Mouse (Mus musculus) midbrain, embryonic 13.5 days (tissue): Measurements from ENCODE around the gene Clta. TPM values are rescaled to one million over a fixed set of nuclear protein-coding genes. Genes with fewer than 3 reads are reported as not detected.

ENCODE experiments used
- ATAC-seq: fragments of 200-750 bp; cut with Nextera tagmentation; 2 replicates; pipeline ENCODE4 v1.8.0; 2017; ENCODE audit warnings: mild to moderate bottlenecking, moderate TSS enrichment, moderate library complexity
- H3K27ac ChIP-seq: fragments of 300-500 bp; sonication (generic); 2 replicates; pipeline ENCODE4 v1.5.1; 2015; ENCODE audit warnings: inconsistent platforms, mild to moderate bottlenecking, moderate library complexity
- H3K27me3 ChIP-seq: fragments of 300-500 bp; sonication (generic); 2 replicates; pipeline ENCODE4 v1.6.1; 2015; ENCODE audit warnings: mild to moderate bottlenecking, inconsistent platforms
- H3K36me3 ChIP-seq: fragments of 300-500 bp; sonication (generic); 2 replicates; pipeline ENCODE4 v1.6.1; 2015; ENCODE audit warnings: mild to moderate bottlenecking, inconsistent platforms
- H3K4me1 ChIP-seq: fragments of 300-500 bp; sonication (generic); replicated peaks from 2 replicates; pipeline ENCODE4 v1.6.1; 2015; ENCODE audit warnings: inconsistent platforms
- H3K4me2 ChIP-seq: fragments of 300-500 bp; sonication (generic); replicated peaks from 2 replicates; pipeline ENCODE4 v1.6.1; 2015; ENCODE audit warnings: moderate library complexity, mild to moderate bottlenecking, inconsistent platforms
- H3K4me3 ChIP-seq: fragments of 300-500 bp; sonication (generic); replicated peaks from 2 replicates; pipeline ENCODE4 v1.5.1; 2015; ENCODE audit warnings: mild to moderate bottlenecking, inconsistent platforms
- H3K9ac ChIP-seq: fragments of 300-500 bp; sonication (generic); replicated peaks from 2 replicates; pipeline ENCODE4 v1.6.1; 2015; ENCODE audit warnings: mild to moderate bottlenecking, inconsistent platforms
- H3K9me3 ChIP-seq: fragments of 300-500 bp; sonication (generic); 2 replicates; pipeline ENCODE4 v1.6.1; 2016; ENCODE audit warnings: mild to moderate bottlenecking, inconsistent platforms
- WGBS: fragments of 180-500 bp; shearing (Covaris S2); methylation state at CpG from one replicate; pipeline ENCODE4 v1.1.7; 2015; 5-methylcytosine and 5-hydroxymethylcytosine counted together
- polyA plus RNA-seq: library from polyadenylated mRNA; unstranded; fragments of >200 nt; fragmentation: Nextera tagmentation; extraction: Ambion mirVana; gene quantifications from 2 replicates; pipeline ENCODE4 v1.2.1, GENCODE M21; 2015

Gene Clta
- polyA plus RNA-seq, 1 experiment from 2014 or later: 275 TPM

- peak; percentile 99 for ATAC-seq
- Histone ChIP-seq H3K4me1 (peaks cover 37% of the 10 kb centered on the region), H3K36me3 (no peaks in the 10 kb centered on the region)
Observed at GRCm38 (mm10) chr4:44012376-44013367, 8.4 kb downstream of the Clta start.

GRCm38 (mm10) chr4:44013391-44014070, 9.3 kb downstream of the Clta start:
- Histone ChIP-seq H3K9ac (peak overlapping the region; percentile 90), H3K4me1 (peaks cover 37% of the 10 kb centered on the region), H3K27ac (no peak overlapping the region), H3K4me3 (peak overlapping the region; percentile 76), H3K36me3 (no peaks in the 10 kb centered on the region), H3K9me3 (no peaks in the 10 kb centered on the region), H3K27me3 (0 out of 2 replicates have a peak, but pooled peaks cover 2% of the 10 kb centered on the region), H3K4me2 (peak overlapping the region; percentile 99)
- 32% methylated on average over 11 of the region's 11 CpGs for WGBS
- ATAC-seq: no peak

More at GRCm38 (mm10) chr4:44012376-44013367, 8.4 kb downstream of the Clta start:
- no peaks in the 10 kb centered on the region for H3K9me3 ChIP-seq
- peak overlapping the region; percentile 90 for H3K9ac ChIP-seq
- under 1% methylated on average over 77 of the region's 77 CpGs for WGBS
- H3K4me2 ChIP-seq: peak overlapping the region; percentile 99
- H3K4me3 ChIP-seq: peak overlapping the region; percentile 76
- peak overlapping the region; percentile 75 for H3K27ac ChIP-seq
- 0 out of 2 replicates have a peak, but pooled peaks cover 2% of the 10 kb centered on the region for H3K27me3 ChIP-seq

- no peaks in the 10 kb centered on the region for H3K9me3 ChIP-seq
- no peak overlapping the region for H3K27ac ChIP-seq
- ATAC-seq: no peak
- 96% methylated on average over 4 of the region's 4 CpGs for WGBS
- H3K36me3 ChIP-seq: peaks cover 24% of the 10 kb centered on the region
- H3K4me3 ChIP-seq: no peak overlapping the region
- peaks cover 35% of the 10 kb centered on the region for H3K4me1 ChIP-seq
- no peak overlapping the region for H3K9ac ChIP-seq
- peaks cover 27% of the 10 kb centered on the region for H3K27me3 ChIP-seq
- no peak overlapping the region for H3K4me2 ChIP-seq
Observed at GRCm38 (mm10) chr4:44016071-44016470, 11.8 kb downstream of the Clta start.

- H3K36me3 ChIP-seq: peaks cover 32% of the 10 kb centered on the region
- H3K9me3 ChIP-seq: no peaks in the 10 kb centered on the region
- H3K4me3 ChIP-seq: no peak overlapping the region
- H3K4me2 ChIP-seq: no peak overlapping the region
- H3K4me1 ChIP-seq: peaks cover 30% of the 10 kb centered on the region
- peaks cover 34% of the 10 kb centered on the region for H3K27me3 ChIP-seq
- H3K9ac ChIP-seq: no peak overlapping the region
- no peak overlapping the region for H3K27ac ChIP-seq
- no peak for ATAC-seq
- WGBS: 96% methylated on average over 12 of the region's 12 CpGs
Observed at GRCm38 (mm10) chr4:44016791-44017190, 12.5 kb downstream of the Clta start.

DNA sequence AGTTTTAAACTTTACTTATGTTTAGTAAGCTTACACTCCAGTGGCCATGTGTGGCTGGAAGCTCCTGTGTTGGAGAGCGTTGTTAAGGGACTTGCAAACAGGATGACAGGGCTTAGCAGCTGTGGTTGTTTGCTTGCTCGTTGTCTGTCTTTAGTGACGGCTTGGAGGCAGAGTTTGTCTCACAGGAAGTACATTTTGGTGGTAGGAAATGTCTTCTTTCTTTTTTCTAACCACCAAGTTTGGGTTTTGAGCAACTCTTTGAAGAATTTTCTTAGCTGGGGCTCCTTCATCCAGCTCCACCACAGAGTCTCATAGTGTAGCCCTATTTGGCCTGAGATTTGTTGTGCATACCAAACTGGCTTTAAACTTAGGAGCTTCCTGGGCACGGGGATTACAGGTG, 18.1 kb downstream of the Clta start:
- peaks cover 88% of the 10 kb centered on the region for H3K27me3 ChIP-seq
- ATAC-seq: no peak
- no peak overlapping the region for H3K9ac ChIP-seq
- no peaks in the 10 kb centered on the region for H3K9me3 ChIP-seq
- no peak overlapping the region for H3K27ac ChIP-seq
- H3K4me1 ChIP-seq: no peaks in the 10 kb centered on the region
- peaks cover 87% of the 10 kb centered on the region for H3K36me3 ChIP-seq
- no peak overlapping the region for H3K4me3 ChIP-seq
- WGBS: 92% methylated on average over 4 of the region's 4 CpGs
- no peak overlapping the region for H3K4me2 ChIP-seq

- H3K4me2 ChIP-seq: no peak overlapping the region
- no peak overlapping the region for H3K4me3 ChIP-seq
- H3K27ac ChIP-seq: no peak overlapping the region
- peaks cover 1% of the 10 kb centered on the region for H3K4me1 ChIP-seq
- 93% methylated on average over 11 of the region's 11 CpGs for WGBS
- peaks cover 92% of the 10 kb centered on the region for H3K27me3 ChIP-seq
- no peak for ATAC-seq
- peaks cover 91% of the 10 kb centered on the region for H3K36me3 ChIP-seq
- no peaks in the 10 kb centered on the region for H3K9me3 ChIP-seq
- no peak overlapping the region for H3K9ac ChIP-seq
Observed at GRCm38 (mm10) chr4:44022766-44023165, 18.5 kb downstream of the Clta start.

- peaks cover 11% of the 10 kb centered on the region for H3K4me1 ChIP-seq
- H3K4me2 ChIP-seq: no peak overlapping the region
- peaks cover 99% of the 10 kb centered on the region for H3K36me3 ChIP-seq
- no peak overlapping the region for H3K27ac ChIP-seq
- H3K9me3 ChIP-seq: no peaks in the 10 kb centered on the region
- H3K9ac ChIP-seq: no peak overlapping the region
- ATAC-seq: no peak
- no peak overlapping the region for H3K4me3 ChIP-seq
- H3K27me3 ChIP-seq: peaks cover 94% of the 10 kb centered on the region
- 97% methylated on average over 9 of the region's 9 CpGs for WGBS
Observed at GRCm38 (mm10) chr4:44023681-44024080, 19.4 kb downstream of the Clta start.

GRCm38 (mm10) chr4:44024241-44024640, 20.0 kb downstream of the Clta start:
- peaks cover 16% of the 10 kb centered on the region for H3K4me1 ChIP-seq
- ATAC-seq: no peak

DNA sequence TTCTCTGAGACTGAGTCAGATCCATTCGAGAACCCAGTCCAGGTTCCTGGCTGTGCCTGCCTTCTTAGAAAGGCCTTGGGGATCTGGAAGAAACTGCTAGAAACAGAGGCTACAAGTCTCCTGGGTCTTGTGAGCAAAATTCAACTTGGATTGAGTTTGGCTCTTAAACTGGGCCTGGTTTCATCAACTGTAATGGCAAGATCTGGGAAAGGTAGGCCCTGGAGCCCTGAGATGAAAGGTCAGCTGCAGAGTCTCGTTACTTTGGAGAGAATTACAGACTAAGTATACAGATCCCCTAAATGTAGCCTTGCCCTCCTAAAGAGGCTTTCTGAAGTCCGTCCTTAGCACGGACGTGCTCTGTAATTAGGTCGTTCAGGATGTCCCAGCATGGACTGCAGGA, 21.3 kb downstream of the Clta start:
- ATAC-seq: no peak
- Histone ChIP-seq H3K4me3 (no peak overlapping the region), H3K4me2 (no peak overlapping the region), H3K36me3 (peaks cover 95% of the 10 kb centered on the region), H3K4me1 (peaks cover 23% of the 10 kb centered on the region), H3K9ac (no peak overlapping the region), H3K9me3 (no peaks in the 10 kb centered on the region), H3K27me3 (peaks cover 93% of the 10 kb centered on the region), H3K27ac (no peak overlapping the region)
- WGBS: 90% methylated on average over 6 of the region's 6 CpGs

More at GRCm38 (mm10) chr4:44024241-44024640, 20.0 kb downstream of the Clta start:
- Histone ChIP-seq H3K4me3 (no peak overlapping the region), H3K27me3 (peaks cover 93% of the 10 kb centered on the region), H3K9me3 (no peaks in the 10 kb centered on the region), H3K36me3 (peaks cover 96% of the 10 kb centered on the region), H3K9ac (no peak overlapping the region), H3K27ac (no peak overlapping the region), H3K4me2 (no peak overlapping the region)
- WGBS: 97% methylated on average over 6 of the region's 6 CpGs

GRCm38 (mm10) chr4:44028303-44029135, 24.3 kb downstream of the Clta start:
- no peak overlapping the region for H3K4me2 ChIP-seq
- no peak overlapping the region for H3K4me3 ChIP-seq
- H3K4me1 ChIP-seq: peaks cover 23% of the 10 kb centered on the region
- 13% methylated on average over 16 of the region's 16 CpGs for WGBS
- H3K9ac ChIP-seq: no peak overlapping the region
- peak; percentile 87 for ATAC-seq
- peaks cover 93% of the 10 kb centered on the region for H3K27me3 ChIP-seq
- no peaks in the 10 kb centered on the region for H3K9me3 ChIP-seq
- peaks cover 93% of the 10 kb centered on the region for H3K36me3 ChIP-seq
- peak overlapping the region; percentile 45; the same call in 1 of the 2 replicates for H3K27ac ChIP-seq

- H3K4me2 ChIP-seq: no peak overlapping the region
- no peak for ATAC-seq
- H3K27me3 ChIP-seq: peaks cover 93% of the 10 kb centered on the region
- H3K27ac ChIP-seq: no peak overlapping the region
- 93% methylated on average over 15 of the region's 15 CpGs for WGBS
- H3K9ac ChIP-seq: no peak overlapping the region
- H3K36me3 ChIP-seq: peaks cover 85% of the 10 kb centered on the region
- peaks cover 23% of the 10 kb centered on the region for H3K4me1 ChIP-seq
- H3K4me3 ChIP-seq: no peak overlapping the region
- H3K9me3 ChIP-seq: no peaks in the 10 kb centered on the region
Observed at GRCm38 (mm10) chr4:44029661-44030066, 25.4 kb downstream of the Clta start.
